Mouse (Mus musculus): Measurements from ENCODE around the gene Ccdc170. TPM values are rescaled to one million over a fixed set of nuclear protein-coding genes. Genes with fewer than 3 reads are reported as not detected.

The Ccdc170 gene
- polyA plus RNA-seq, 1 experiment from 2014 or later: not detected

DNA sequence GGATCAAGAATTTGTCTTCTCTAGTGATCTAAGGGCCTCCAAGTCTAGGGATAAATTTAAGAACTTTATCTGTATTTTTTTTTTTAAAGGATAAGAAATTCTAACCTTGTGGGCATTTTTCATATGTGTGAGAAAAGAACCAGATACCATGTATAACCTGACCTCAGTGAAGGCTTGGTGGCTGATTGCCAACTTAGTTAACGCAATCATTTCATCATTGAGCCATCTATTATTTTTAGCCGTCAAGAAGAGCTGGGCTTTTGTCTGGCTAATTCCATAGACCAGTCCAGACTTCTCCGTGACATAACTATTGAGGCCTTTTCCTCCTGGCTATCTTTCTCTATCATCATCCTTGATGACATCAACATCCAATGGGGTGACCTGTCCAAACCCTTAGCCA lies 6.9 kb upstream of the Ccdc170 start:
- WGBS: 74% methylated on average over 3 of the region's 3 CpGs
- H3K27ac ChIP-seq (ENCODE audit: low read length): no peak overlapping the region
- ATAC-seq: no peak
- no peaks in the 10 kb centered on the region for H3K9me3 ChIP-seq (ENCODE audit: control insufficient read depth, low read length)
- H3K4me1 ChIP-seq (ENCODE audit: control insufficient read depth, insufficient read depth, low read length): 0 out of 2 replicates have a peak, but pooled peaks cover 3% of the 10 kb centered on the region
- H3K9ac ChIP-seq (ENCODE audit: low read depth, low read length): no peak overlapping the region
- no peaks in the 10 kb centered on the region for H3K27me3 ChIP-seq (replicated peaks; ENCODE audit: control insufficient read depth, insufficient read depth, low read length)
- H3K4me3 ChIP-seq (ENCODE audit: low read length): no peak overlapping the region
- H3K4me2 ChIP-seq (ENCODE audit: low read depth, low read length): no peak overlapping the region
- H3K36me3 ChIP-seq (ENCODE audit: control insufficient read depth, insufficient read depth, low read length): no peaks in the 10 kb centered on the region

DNA sequence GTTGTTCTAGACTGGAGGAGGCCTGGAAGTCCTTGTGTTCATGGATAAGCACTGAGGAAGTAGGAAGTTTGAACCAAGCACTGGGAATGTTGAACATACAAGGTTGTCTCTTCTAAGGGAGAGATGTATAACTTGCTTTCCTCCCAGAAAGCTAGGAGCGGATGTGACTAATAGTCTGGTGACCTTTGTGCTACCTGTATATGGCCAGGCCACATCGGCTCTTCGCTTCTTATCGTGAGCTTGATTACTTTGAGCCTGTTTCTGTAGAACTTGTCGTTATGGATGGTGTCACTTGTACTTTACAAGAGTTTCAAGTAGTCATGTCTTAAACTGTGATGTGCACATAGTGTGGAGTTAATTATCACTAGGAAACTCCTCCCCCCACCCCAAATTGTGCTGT lies 5.7 kb upstream of the Ccdc170 start:
- H3K27ac ChIP-seq (ENCODE audit: low read length): no peak overlapping the region
- H3K27me3 ChIP-seq (replicated peaks; ENCODE audit: control insufficient read depth, insufficient read depth, low read length): no peaks in the 10 kb centered on the region
- H3K4me1 ChIP-seq (ENCODE audit: control insufficient read depth, insufficient read depth, low read length): 0 out of 2 replicates have a peak, but pooled peaks cover 3% of the 10 kb centered on the region
- WGBS: 72% methylated on average over 5 of the region's 5 CpGs
- H3K4me2 ChIP-seq (ENCODE audit: low read depth, low read length): no peak overlapping the region
- H3K9me3 ChIP-seq (ENCODE audit: control insufficient read depth, low read length): no peaks in the 10 kb centered on the region
- no peaks in the 10 kb centered on the region for H3K36me3 ChIP-seq (ENCODE audit: control insufficient read depth, insufficient read depth, low read length)
- H3K9ac ChIP-seq (ENCODE audit: low read depth, low read length): no peak overlapping the region
- ATAC-seq: peak; percentile 78
- no peak overlapping the region for H3K4me3 ChIP-seq (ENCODE audit: low read length)

DNA sequence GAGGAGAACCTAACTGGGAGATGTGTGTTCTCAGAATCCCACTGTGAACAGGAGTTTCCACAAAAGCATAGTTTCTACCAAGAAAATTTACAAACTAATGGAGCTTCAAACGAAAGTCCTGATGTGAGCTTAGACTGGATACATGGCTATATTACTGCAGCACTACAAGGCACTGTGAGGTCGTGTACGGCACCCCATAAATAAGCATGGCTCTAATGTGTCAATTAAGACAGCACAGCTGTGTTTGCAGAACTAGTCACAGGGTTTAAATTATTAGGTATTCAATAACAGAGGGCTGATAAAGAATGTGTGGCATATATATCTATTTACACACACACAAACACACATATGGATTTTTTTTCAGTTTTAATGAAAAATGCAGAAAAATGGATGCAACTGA lies 1.4 kb upstream of the Ccdc170 start:
- Histone ChIP-seq H3K27me3 (replicated peaks; ENCODE audit: control insufficient read depth, insufficient read depth, low read length) (no peaks in the 10 kb centered on the region), H3K9ac (ENCODE audit: low read depth, low read length) (no peak overlapping the region), H3K27ac (ENCODE audit: low read length) (no peak overlapping the region), H3K36me3 (ENCODE audit: control insufficient read depth, insufficient read depth, low read length) (no peaks in the 10 kb centered on the region), H3K9me3 (ENCODE audit: control insufficient read depth, low read length) (no peaks in the 10 kb centered on the region), H3K4me1 (ENCODE audit: control insufficient read depth, insufficient read depth, low read length) (0 out of 2 replicates have a peak, but pooled peaks cover 6% of the 10 kb centered on the region), H3K4me2 (ENCODE audit: low read depth, low read length) (no peak overlapping the region), H3K4me3 (ENCODE audit: low read length) (no peak overlapping the region)
- ATAC-seq: no peak
- 66% methylated on average over 3 of the region's 3 CpGs for WGBS

DNA sequence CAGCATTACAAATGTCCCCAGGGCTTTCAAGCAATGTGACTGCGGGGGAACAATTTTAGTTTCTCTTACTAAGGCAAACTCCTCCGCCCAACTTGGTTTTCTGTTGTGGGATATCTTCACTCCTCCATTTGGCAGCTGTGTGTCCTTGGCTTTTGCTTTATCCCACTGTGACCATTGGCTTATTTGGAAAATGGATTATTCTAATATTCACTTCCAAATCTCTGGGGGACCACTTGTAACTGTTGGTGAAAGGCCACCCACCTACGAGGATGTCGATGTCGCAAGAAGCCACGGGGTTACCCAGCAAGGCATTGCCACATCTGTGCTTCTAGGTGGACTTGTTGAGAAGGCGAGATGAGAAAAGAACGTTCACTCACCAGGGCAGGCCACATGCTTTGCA lies 607 bp upstream of the Ccdc170 start:
- ATAC-seq: no peak
- no peaks in the 10 kb centered on the region for H3K36me3 ChIP-seq (ENCODE audit: control insufficient read depth, insufficient read depth, low read length)
- 84% methylated on average over 8 of the region's 8 CpGs for WGBS
- H3K9me3 ChIP-seq (ENCODE audit: control insufficient read depth, low read length): no peaks in the 10 kb centered on the region
- no peak overlapping the region for H3K4me3 ChIP-seq (ENCODE audit: low read length)
- H3K27ac ChIP-seq (ENCODE audit: low read length): no peak overlapping the region
- no peak overlapping the region for H3K4me2 ChIP-seq (ENCODE audit: low read depth, low read length)
- H3K27me3 ChIP-seq (replicated peaks; ENCODE audit: control insufficient read depth, insufficient read depth, low read length): no peaks in the 10 kb centered on the region
- no peak overlapping the region for H3K9ac ChIP-seq (ENCODE audit: low read depth, low read length)
- H3K4me1 ChIP-seq (ENCODE audit: control insufficient read depth, insufficient read depth, low read length): 0 out of 2 replicates have a peak, but pooled peaks cover 6% of the 10 kb centered on the region

DNA sequence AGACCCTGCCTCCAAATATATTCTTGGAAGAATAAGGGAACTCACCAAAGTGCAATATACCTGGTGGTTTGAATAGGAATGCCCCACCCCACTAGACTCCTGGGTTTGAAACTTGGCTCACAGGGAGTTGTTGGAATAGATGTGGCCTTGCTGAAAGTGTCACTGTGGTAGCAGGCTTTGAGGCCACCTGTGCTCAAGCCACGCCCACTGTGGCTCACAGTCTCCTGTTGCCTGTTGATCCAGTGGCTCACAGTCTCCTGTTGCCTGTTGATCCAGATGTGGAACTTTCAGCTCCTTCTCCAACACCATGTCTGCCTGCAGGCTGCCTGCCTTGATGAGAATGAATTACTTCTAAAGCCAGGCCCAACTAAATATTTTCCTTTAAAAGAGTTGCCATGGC lies 1.5 kb downstream of the Ccdc170 start:
- Histone ChIP-seq H3K27ac (ENCODE audit: low read length) (no peak overlapping the region), H3K4me3 (ENCODE audit: low read length) (no peak overlapping the region), H3K36me3 (ENCODE audit: control insufficient read depth, insufficient read depth, low read length) (no peaks in the 10 kb centered on the region), H3K9me3 (ENCODE audit: control insufficient read depth, low read length) (no peaks in the 10 kb centered on the region), H3K9ac (ENCODE audit: low read depth, low read length) (no peak overlapping the region), H3K4me2 (ENCODE audit: low read depth, low read length) (no peak overlapping the region), H3K4me1 (ENCODE audit: control insufficient read depth, insufficient read depth, low read length) (0 out of 2 replicates have a peak, but pooled peaks cover 6% of the 10 kb centered on the region), H3K27me3 (replicated peaks; ENCODE audit: control insufficient read depth, insufficient read depth, low read length) (no peaks in the 10 kb centered on the region)
- no peak for ATAC-seq
- 82% methylated on average over 1 of the region's 1 CpGs for WGBS

DNA sequence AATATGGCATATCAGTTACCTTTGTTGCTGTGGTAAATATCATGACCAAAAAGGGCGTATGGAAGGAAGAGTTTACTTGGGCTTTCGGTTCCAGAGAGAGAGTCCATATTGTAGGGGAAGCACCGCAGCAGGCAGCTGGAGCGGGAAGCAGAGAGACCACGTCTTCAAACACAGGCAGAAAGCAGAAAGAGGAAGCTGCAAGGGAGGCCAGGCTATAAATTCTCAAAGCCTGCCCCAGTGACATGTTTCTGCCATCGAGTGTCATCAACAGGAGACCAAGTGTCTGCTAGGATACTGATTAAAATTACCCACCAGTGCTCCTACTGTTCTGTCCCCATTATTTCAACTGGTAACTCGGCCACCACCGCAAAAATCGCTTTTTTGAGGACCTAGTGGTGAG lies 2.7 kb downstream of the Ccdc170 start:
- Histone ChIP-seq H3K36me3 (ENCODE audit: control insufficient read depth, insufficient read depth, low read length) (no peaks in the 10 kb centered on the region), H3K27ac (ENCODE audit: low read length) (no peak overlapping the region), H3K9me3 (ENCODE audit: control insufficient read depth, low read length) (no peaks in the 10 kb centered on the region), H3K4me1 (ENCODE audit: control insufficient read depth, insufficient read depth, low read length) (0 out of 2 replicates have a peak, but pooled peaks cover 3% of the 10 kb centered on the region), H3K4me3 (ENCODE audit: low read length) (no peak overlapping the region), H3K4me2 (ENCODE audit: low read depth, low read length) (no peak overlapping the region), H3K9ac (ENCODE audit: low read depth, low read length) (no peak overlapping the region), H3K27me3 (replicated peaks; ENCODE audit: control insufficient read depth, insufficient read depth, low read length) (no peaks in the 10 kb centered on the region)
- 69% methylated on average over 9 of the region's 9 CpGs for WGBS
- ATAC-seq: no peak

DNA sequence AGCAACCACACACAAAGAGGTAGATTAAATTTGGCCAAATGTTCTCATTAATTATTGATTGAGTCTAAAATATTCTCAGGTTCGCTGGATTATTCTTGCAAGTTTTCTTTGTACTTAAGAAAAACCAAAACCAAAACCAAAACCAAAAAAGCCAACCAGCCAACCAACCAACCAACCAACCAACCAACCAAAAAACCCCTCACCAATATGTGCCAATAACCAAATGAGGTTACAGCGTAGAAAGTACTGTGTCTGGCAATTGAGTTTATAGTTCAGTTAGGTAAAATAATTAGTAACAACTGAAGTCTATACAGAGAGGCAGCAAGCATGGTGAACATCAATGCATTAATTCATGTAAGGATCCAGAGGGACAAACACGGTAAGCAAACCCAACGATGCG lies 7.6 kb downstream of the Ccdc170 start:
- ATAC-seq: no peak
- H3K4me1 ChIP-seq (ENCODE audit: control insufficient read depth, insufficient read depth, low read length): no peaks in the 10 kb centered on the region
- no peaks in the 10 kb centered on the region for H3K27me3 ChIP-seq (replicated peaks; ENCODE audit: control insufficient read depth, insufficient read depth, low read length)
- no peak overlapping the region for H3K4me2 ChIP-seq (ENCODE audit: low read depth, low read length)
- H3K27ac ChIP-seq (ENCODE audit: low read length): no peak overlapping the region
- no peaks in the 10 kb centered on the region for H3K9me3 ChIP-seq (ENCODE audit: control insufficient read depth, low read length)
- no peaks in the 10 kb centered on the region for H3K36me3 ChIP-seq (ENCODE audit: control insufficient read depth, insufficient read depth, low read length)
- WGBS: 81% methylated on average over 5 of the region's 5 CpGs
- no peak overlapping the region for H3K9ac ChIP-seq (ENCODE audit: low read depth, low read length)
- H3K4me3 ChIP-seq (ENCODE audit: low read length): no peak overlapping the region

DNA sequence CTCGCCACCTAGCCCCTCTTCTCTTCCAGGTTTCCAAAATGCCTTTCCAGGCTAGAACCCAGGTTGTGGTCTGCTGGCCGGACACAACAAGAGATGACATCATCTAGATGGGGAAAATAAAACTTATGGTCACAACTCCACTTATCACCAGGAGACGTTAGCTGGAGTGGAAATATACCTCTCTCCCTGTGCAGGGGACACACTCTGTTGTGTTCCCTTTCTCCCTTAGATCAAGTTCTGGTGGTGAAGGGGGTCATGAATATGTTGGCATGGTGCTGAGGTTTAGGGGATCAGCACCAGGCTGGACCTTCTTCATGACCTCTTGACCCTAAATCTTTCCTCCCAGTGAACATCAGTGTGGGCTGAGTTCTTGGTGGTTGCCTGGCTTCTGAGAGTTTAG lies 9.0 kb downstream of the Ccdc170 start:
- no peak overlapping the region for H3K27ac ChIP-seq (ENCODE audit: low read length)

DNA sequence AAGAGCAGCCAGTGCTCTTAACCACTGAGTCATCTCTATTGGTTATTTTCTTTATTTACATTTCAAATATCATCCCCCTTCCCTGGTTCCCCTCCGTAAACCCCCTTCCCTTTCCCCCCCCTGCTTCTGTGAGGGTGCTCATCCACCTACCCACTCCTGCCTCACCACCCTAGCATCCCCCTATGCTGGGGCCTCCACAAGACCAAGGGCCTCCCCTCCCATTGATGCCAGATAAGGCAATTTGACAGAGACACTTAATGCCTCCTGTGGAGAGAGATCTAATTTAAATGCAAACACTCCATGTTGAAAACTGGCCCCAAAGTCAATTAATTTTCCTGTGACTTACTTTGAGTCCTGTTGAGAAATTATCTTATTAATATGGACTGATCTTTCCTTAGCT lies 9.7 kb downstream of the Ccdc170 start:
- Histone ChIP-seq H3K4me2 (ENCODE audit: low read depth, low read length) (no peak overlapping the region), H3K4me3 (ENCODE audit: low read length) (no peak overlapping the region), H3K9me3 (ENCODE audit: control insufficient read depth, low read length) (no peaks in the 10 kb centered on the region), H3K4me1 (ENCODE audit: control insufficient read depth, insufficient read depth, low read length) (no peaks in the 10 kb centered on the region), H3K9ac (ENCODE audit: low read depth, low read length) (no peak overlapping the region), H3K36me3 (ENCODE audit: control insufficient read depth, insufficient read depth, low read length) (no peaks in the 10 kb centered on the region), H3K27me3 (replicated peaks; ENCODE audit: control insufficient read depth, insufficient read depth, low read length) (no peaks in the 10 kb centered on the region), H3K27ac (ENCODE audit: low read length) (no peak overlapping the region)
- no peak for ATAC-seq
- 67% methylated on average over 1 of the region's 1 CpGs for WGBS

More for the DNA sequence above, 9.0 kb downstream of the Ccdc170 start:
- no peaks in the 10 kb centered on the region for H3K9me3 ChIP-seq (ENCODE audit: control insufficient read depth, low read length)
- no peak overlapping the region for H3K9ac ChIP-seq (ENCODE audit: low read depth, low read length)
- 37% methylated on average over 2 of the region's 3 CpGs for WGBS
- no peak overlapping the region for H3K4me3 ChIP-seq (ENCODE audit: low read length)
- no peaks in the 10 kb centered on the region for H3K36me3 ChIP-seq (ENCODE audit: control insufficient read depth, insufficient read depth, low read length)
- peak; percentile 74 for ATAC-seq
- H3K27me3 ChIP-seq (replicated peaks; ENCODE audit: control insufficient read depth, insufficient read depth, low read length): no peaks in the 10 kb centered on the region
- no peak overlapping the region for H3K4me2 ChIP-seq (ENCODE audit: low read depth, low read length)
- no peaks in the 10 kb centered on the region for H3K4me1 ChIP-seq (ENCODE audit: control insufficient read depth, insufficient read depth, low read length)

DNA sequence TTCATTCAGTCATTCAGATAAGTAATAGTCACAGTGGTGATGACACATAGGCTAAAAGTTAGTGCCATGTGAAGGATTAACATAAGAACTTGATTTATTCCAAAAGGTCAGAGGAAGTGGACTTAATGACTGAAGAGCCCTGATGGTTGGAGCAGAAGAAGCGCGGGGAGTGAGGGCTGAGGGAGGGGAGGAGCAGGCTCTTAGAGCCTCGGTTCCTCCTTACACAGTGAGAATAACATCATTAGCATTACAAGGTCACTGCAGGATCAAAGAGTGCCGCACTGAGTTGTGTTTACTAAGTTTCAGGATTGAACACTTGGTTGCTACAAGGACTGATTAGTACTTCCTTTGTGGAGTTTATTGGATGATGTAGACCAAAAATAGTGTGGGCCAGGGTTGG lies 10.6 kb downstream of the Ccdc170 start:
- no peak for ATAC-seq
- Histone ChIP-seq H3K27ac (ENCODE audit: low read length) (no peak overlapping the region), H3K4me3 (ENCODE audit: low read length) (no peak overlapping the region), H3K27me3 (replicated peaks; ENCODE audit: control insufficient read depth, insufficient read depth, low read length) (no peaks in the 10 kb centered on the region), H3K9ac (ENCODE audit: low read depth, low read length) (no peak overlapping the region), H3K4me2 (ENCODE audit: low read depth, low read length) (no peak overlapping the region), H3K36me3 (ENCODE audit: control insufficient read depth, insufficient read depth, low read length) (no peaks in the 10 kb centered on the region), H3K4me1 (ENCODE audit: control insufficient read depth, insufficient read depth, low read length) (no peaks in the 10 kb centered on the region), H3K9me3 (ENCODE audit: control insufficient read depth, low read length) (no peaks in the 10 kb centered on the region)
- 32% methylated on average over 4 of the region's 4 CpGs for WGBS

Measured in intestine, embryonic 16.5 days (tissue).